Mouse (Mus musculus): ENCODE measurements at regions not wholly inside any gene's neighbourhood (a gene's known extent, or its start where the extent isn't known, plus 50 kb on each side); places are given as distances from the start of the nearest gene placed in this dataset.

GRCm38 (mm10) chr13:52041467-52042421, 195.3 kb downstream of the Gadd45g start:
- TF ChIP-seq CTCF (IDR thresholded peaks at IDR 0.05; ENCODE audit: control insufficient read depth, insufficient read depth, insufficient replicate concordance, low read depth, low read length) (no peak), POLR2A (IDR thresholded peaks at IDR 0.05; ENCODE audit: control insufficient read depth, low read depth, low read length) (no peak)
